Mouse (Mus musculus): ENCODE measurements around the gene Asf1a.
"Not testable (repeated sequence)": the region's sequence is repeated elsewhere in the genome, so short reads cannot be mapped to it uniquely, and the experiment has no call there.

The Asf1a gene

DNA sequence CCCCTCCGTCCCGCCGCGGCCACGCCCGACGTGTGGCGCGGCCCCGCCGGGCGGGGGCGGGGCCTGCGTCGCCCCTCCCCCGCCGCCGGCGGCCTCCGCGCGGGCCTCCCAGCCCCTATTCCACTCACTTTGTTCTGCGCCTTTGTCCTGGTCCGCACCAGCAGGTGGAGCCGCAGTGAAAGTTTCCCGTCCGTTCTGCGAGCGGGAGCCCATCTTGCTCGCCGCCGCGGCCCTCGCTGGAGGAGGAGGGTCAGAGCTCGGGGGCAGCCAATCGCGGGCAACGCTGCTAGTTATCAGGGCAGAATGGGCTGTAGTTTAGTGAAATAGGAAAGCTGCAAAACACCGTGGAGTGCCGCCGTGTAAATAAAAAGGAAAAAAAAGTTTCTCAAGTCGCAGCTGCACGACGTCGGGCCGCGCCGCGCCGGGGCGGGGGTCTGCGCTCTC is at the start of gene Asf1a:
Gene Asf1a (plus strand): TSS at position 81 of the 444 bp plus-strand sequence.
- peak; percentile 98 for DNase-seq

DNA sequence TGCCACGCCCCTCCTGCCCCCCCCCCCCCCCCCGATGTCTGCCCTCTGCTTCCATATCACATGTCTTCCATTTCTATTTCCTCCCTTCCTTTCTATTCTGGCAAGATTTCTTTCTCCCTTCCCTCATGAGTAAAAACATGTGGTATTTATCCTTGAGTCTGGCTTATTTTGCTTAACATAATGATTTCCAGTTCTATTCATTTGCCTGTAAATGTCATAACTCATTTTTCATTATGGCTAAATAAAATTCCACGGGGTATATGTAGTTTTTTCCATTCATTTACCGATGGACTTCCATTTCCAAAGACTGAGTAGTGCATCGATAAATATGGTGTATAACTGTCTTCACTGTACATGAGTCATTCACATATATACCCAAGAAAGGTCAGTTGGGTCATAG is 34.6 kb upstream of the Asf1a start:
- no peak for DNase-seq

- no peak for DNase-seq
Measured at GRCm38 (mm10) chr10:53565538-53565937, 31.0 kb upstream of the Asf1a start.

- DNase-seq: peak; percentile 18
Measured at GRCm38 (mm10) chr10:53568531-53568930, 28.0 kb upstream of the Asf1a start.

GRCm38 (mm10) chr10:53580137-53580536 is 16.4 kb upstream of the Asf1a start:
- DNase-seq: peak; percentile 28

DNA sequence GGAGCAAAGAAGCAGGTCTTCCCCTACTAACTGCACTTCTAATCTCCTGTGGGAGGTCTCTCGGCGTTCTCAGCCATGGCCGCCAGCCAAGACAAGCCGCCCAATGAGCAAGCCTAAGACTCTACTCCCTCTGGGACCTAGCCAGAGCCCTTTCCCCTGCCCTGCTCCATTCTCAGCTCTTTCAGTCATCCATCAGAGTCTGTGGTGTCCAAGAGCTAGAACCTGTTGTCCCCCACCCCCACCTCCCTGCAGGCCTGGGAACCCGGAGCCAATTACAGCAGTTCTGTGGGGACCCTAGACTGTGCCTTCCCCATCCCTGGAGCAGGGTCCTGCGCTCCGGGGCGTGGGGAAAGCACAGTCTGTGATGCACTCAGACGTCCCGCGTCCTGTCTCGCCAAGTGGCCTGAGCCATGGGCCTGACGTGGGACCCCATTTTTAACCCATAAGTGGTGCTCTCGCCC is 15.9 kb upstream of the Asf1a start:
- peak; percentile 80 for DNase-seq

GRCm38 (mm10) chr10:53581087-53581486 is 15.5 kb upstream of the Asf1a start:
- DNase-seq: peak; percentile 14

DNA sequence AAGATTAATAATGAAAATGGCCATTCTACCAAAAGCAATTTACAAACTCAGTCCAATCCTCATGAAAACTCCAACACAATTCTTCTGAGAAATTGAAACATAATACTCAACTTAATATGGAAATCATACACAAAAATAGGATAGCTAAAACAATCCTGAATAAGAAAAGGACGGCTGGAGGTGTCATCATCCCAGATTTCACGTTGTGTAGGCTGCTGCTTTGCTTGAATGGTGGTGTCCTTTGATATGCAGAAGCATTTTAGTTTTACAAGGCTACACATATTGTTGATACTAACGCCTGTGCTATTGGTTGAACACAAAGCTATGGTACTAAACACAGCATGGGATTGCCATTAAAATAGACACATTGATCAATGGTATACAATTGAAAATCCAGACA is 10.8 kb upstream of the Asf1a start:
- DNase-seq: no peak

DNA sequence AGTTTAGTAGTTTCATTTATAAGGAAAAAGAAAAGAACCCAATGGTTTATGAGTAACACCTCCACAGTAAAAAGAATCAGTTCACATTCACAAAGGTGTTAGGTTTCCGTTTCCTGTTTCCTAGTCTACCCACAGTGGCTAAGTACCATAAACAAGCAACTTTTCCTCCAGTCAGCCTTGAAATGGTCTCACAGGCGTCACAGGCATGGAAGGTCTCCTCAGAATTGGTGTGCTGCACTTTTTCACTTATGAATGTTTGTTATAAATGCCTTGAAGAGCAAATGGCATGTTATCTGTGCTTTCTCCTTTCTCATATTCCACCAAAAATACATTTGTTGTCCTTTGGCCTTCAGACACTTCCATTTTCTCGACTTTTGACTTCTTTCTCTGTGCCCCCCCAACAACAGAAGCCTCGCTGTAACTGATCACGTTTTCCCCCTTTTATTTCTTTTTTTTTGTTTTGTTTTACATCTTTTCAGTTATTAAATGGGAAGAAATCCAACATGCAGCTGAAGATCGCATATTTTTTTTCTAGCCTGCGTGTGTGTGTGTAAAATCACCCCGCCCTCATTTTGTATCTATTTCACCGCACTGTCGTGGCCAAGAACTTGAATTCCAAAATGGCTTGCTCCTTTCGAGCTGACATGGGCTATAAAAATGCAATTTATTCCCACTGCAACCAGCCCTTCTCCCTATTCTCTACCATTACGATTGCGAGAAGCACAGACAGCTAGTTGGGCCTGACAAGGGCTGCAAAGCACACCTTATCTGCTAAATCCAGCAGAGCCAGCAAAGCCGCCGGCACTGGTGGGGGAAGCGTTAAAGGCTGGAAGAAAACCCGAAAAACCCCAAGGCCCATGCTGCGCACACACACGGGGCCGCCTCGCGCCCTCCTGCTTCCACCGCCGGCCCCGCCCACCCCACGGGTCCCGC is 547 bp upstream of the Asf1a start:
- no peak for DNase-seq

DNA sequence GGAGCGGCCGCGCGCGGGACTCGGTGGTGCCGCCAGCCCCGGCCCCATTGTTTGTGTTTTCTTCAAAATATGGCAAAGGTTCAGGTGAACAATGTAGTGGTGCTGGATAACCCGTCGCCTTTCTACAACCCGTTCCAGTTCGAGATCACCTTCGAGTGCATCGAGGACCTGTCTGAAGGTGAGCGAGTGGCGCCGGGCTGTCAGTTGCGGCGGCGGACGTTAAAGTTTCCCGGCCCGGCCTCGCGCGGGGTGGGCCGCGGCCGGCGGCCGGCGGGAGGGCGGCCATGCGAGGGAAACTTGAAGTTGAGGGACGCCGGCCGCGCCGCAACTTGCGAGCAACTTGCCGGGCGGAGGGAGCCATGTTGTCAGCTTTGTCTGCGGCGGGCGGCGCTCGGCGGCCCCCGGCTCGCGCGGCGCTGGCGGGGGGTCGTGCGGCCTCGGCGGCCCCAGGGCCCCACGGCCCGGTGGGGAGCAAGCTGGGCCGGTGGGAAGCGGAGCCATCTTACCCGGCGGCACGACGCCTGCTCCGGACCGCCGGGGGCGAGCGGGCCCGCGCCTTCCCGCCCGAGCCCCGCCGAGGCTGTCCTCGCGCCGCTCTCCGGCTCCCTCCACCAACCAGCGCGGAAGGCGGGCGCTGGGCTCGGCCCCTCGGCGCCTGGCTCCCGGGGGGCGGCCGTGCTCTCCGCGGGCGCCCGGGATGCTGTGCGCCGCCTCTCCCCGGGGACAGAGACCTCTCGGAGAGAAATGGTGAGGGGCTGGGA is 744 bp downstream of the Asf1a start:
- peak; percentile 72 for DNase-seq

DNA sequence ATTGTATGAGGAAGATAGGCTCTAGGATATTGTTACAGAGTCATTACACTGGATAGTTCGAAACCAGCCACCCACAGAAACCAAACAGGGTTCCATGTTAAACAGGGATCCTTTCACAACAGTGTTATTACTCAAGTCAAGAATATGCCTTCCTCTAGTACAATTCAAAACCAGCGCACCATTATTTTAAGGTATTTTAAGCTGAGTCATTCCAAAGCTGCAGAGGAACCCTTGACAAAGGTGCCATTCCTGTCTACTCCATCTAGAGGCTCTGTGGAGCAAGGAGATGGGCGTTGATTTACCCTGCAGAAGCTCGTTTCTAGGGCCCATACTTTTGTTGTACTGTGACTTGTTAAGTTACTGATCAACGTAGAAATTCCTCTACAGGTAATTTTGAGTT is 2.3 kb downstream of the Asf1a start:
- peak; percentile 19 for DNase-seq

- no peak for DNase-seq
Measured at GRCm38 (mm10) chr10:53605328-53605727, 8.8 kb downstream of the Asf1a start.

DNA sequence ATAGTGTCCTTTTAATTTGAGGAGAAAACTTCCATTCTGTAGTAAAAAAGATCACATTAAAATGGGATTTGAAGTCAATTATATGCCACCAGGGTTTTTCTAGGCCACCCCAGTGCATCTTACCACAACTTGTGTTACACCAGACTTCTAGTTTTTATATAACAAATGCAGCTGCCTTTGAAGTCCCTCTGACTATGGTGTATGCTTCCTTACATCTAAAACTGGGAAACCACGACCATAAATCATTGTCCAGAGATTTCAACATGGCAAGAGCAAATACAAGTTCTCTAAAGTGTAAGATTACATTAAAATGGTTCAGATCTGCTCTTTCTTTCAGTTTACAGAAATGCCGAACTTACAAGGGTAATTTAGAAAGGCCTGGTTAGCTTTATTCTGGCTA is 11.7 kb downstream of the Asf1a start:
- no peak for DNase-seq

DNA sequence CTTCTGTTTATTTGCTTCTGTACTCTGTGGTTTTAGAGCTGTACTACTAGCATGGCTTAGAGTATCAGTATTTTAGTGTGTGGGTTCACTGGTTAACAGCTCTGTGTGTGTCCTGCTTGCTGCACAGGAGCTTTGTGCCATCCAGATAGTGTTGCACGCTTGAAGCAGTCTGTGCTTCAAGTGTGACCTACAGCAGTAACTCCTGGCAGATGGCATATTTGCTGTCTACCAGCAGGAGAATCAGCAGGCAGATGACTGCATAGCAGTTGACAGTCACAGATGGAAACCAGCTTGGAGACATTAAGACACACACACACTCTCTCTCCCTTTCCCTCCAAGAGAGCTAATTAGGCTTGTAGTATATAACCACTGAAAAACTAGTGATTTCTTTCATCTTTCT is 15.6 kb downstream of the Asf1a start:
- no peak for DNase-seq

- DNase-seq: no peak
Measured at GRCm38 (mm10) chr10:53613955-53614354, 17.4 kb downstream of the Asf1a start.

DNA sequence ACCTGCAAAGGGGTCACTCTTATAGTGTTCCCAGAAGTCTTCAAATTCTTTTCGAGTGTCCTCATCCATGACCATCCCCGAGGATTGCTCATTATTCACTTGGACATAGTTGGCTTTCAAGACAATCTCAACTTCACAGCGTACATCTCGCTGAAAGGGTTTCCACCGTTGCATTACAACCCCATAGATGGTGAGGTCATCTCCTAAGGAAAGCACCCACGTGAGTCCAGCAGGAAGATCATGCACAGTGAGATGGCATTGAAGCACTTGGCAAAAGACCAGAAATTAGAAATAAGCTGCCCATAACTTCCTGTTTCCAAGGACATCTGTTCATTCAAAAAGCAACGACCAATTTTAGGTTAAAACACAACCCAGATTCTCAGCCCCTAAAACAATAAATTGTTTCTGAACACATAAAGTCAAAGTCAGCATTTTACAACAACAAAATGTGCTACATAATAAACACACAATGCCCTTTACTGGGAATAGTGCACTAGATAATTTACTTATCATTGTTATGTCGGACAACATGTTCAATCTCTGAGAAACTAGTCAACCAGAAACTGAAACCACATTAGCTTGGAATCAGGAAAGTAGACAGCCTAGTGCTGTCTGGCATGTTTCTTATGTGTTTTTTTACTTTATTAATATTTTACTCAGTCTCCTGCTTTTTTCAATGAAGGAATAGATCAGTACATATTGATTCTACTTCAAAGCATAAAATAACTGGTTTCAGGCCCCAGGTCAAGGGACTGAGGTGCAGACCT is 19.5 kb downstream of the Asf1a start:
- DNase-seq: no peak

DNA sequence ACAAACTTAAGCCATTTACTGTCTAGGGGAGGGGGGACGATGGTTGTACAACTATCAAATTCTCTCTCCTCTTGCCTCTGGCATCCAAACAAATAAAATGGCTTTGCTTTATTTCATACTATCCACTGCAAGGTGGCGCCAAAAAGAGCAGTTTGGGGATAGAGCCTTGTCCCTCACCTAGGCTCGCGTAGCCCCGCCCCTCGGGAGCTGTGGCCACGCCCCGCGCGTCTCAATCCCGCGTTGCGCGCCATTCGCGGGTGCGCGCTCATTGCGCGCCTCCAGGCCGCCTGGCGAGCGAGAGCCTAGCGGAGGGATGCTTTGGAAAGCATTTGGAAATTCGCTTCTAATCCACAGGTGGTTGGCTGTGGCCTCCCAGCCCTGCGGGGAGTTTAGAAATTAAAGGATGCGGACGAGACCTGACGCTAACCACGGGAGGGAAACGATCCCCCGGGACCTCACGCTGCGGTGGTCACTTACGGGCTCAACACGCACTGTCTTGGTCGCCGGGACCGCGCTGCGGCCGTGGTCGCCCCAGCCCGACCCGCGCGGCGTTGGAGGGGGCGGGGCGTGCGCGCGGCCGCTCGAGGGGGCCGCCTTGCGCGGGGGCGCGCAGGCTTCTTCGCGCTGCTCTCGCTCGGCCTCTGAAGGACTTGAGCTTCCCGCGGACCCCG is 32.8 kb downstream of the Asf1a start:
- DNase-seq: peak; percentile 97

- peak; percentile 99 for DNase-seq
Measured at GRCm38 (mm10) chr10:53629918-53630250, 33.3 kb downstream of the Asf1a start.

GRCm38 (mm10) chr10:53630339-53630738 is 33.8 kb downstream of the Asf1a start, which contains the start of gene Mcm9:
Gene Mcm9 (minus strand): TSS chr10:53630439.
- not testable (repeated sequence) for DNase-seq

DNA sequence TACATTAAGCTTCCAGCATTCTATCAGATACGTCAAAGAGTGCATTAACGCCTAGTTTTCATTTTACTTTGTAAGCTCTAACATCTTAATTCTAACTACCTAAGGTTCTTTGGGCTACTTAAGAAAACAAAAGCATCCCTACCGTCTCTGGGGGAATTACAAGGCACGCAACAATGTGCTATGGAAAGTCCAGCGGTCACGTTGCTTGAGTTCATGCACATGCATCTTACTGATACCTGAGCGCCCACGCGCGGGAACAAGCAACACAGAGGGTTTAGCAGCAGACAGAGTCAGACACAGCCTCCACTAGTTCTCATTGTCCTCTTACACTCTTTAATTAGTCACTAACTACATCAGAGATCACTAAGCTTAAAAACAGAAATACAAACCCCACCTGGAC is 37.6 kb downstream of the Asf1a start:
- DNase-seq: no peak

DNA sequence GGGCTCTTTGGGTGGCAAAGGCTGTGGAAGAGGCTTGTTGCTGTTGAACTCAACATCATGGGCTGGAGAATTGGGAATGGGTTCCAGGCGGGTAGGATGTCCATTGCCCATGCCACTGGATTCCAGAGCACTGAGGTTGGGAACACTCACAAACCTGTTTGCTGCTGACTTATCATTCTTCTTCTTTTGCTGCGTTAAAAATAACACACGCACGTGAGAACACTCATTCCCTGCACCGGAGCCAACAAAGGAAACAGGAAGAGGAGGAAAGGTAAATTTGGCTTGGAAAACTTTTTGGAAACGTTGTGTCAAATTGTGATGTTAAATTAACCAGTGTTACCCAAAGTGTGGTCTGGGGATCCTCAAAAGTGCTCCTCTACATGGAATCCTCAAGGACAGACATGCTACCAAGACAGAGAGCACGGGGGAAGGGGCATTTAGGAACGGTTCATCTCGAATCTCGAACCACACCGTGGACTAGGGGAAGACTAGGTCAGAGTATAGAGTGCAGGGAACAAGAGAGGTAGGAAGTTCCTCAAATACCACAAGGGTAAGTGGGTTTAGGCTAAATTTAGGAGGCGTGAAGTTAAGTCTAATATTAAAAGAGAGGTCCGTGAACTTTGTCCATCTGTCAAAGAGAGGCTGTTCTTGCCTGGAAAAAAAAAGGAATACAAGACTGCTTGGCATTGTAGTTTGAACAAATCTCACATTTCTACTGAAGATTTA is 38.9 kb downstream of the Asf1a start:
- DNase-seq: no peak

- peak; percentile 59 for DNase-seq
Measured at GRCm38 (mm10) chr10:53641507-53641906, 45.0 kb downstream of the Asf1a start.
